Mouse (Mus musculus) MEL (cell line): ENCODE results near the gene Pik3cg. TPM values are rescaled to one million over a fixed set of nuclear protein-coding genes. Genes with fewer than 3 reads are reported as not detected.

Experiments used
- DNase-seq: peaks from one replicate; pipeline ENCODE4 v3.0.0; 2011; ENCODE audit warnings: low read depth, low spot score
- H3K27ac ChIP-seq: 2 replicates; pipeline ENCODE4 v1.5.1; 2012; ENCODE audit warnings: low read depth, mild to moderate bottlenecking, control low read depth, low read length, moderate library complexity; ENCODE audit not compliant: control insufficient read depth
- H3K27me3 ChIP-seq, 2 experiments: fragments of 150-350 bp in 1 of 2; sonication (generic) in 1 of 2; 2 replicates each; pipeline ENCODE4 v1.6.1; 2012; ENCODE audit warnings: low read length in 2 of 2, mild to moderate bottlenecking in 2 of 2, improper control_type of control experiment in 1 of 2, moderate library complexity in 1 of 2; ENCODE audit not compliant: insufficient read depth in 2 of 2, control insufficient read depth in 1 of 2
- H3K36me3 ChIP-seq, 2 experiments: 2 replicates each; pipeline ENCODE4 v1.6.1; 2012 to 2014; ENCODE audit warnings: low read length in 2 of 2, improper control_type of control experiment in 1 of 2, inconsistent platforms in 1 of 2, mild to moderate bottlenecking in 1 of 2; ENCODE audit not compliant: insufficient read depth in 2 of 2, control insufficient read depth in 1 of 2
- H3K4me1 ChIP-seq, 2 experiments: fragments of 150-350 bp in 1 of 2; sonication (generic) in 1 of 2; 2 replicates each; pipeline ENCODE4 v1.6.1; 2012; ENCODE audit warnings: low read length in 2 of 2, improper control_type of control experiment in 1 of 2, mild to moderate bottlenecking in 1 of 2; ENCODE audit not compliant: insufficient read depth in 2 of 2, control insufficient read depth in 1 of 2
- H3K4me3 ChIP-seq, 2 experiments: fragments of 150-350 bp in 1 of 2; sonication (generic) in 1 of 2; 2 replicates each; pipeline ENCODE4 v1.5.1; 2012; ENCODE audit warnings: low read depth in 2 of 2, low read length in 2 of 2, mild to moderate bottlenecking in 2 of 2, moderate library complexity in 2 of 2, control low read depth in 1 of 2, improper control_type of control experiment in 1 of 2; ENCODE audit not compliant: control insufficient read depth in 1 of 2, insufficient read depth in 1 of 2
- H3K79me2 ChIP-seq: 2 replicates; pipeline ENCODE4 v1.6.1; 2012; ENCODE audit warnings: mild to moderate bottlenecking, low read length, moderate library complexity; ENCODE audit not compliant: control insufficient read depth, poor library complexity, insufficient read depth
- H3K9ac ChIP-seq: 2 replicates; pipeline ENCODE4 v1.6.1; 2012; ENCODE audit warnings: low read depth, mild to moderate bottlenecking, control low read depth, low read length, moderate library complexity; ENCODE audit not compliant: control insufficient read depth, poor library complexity, severe bottlenecking
- H3K9me3 ChIP-seq: fragments of 150-350 bp; sonication (generic); replicated peaks from 2 replicates; pipeline ENCODE4 v1.6.1; 2012; ENCODE audit warnings: mild to moderate bottlenecking, low read length, improper control_type of control experiment, moderate library complexity; ENCODE audit not compliant: insufficient read depth
- BHLHE40 ChIP-seq: IDR thresholded peaks from 2 replicates; pipeline ENCODE4 v1.6.1; 2012; ENCODE audit warnings: low read depth, mild to moderate bottlenecking, inconsistent platforms, low read length, improper control_type of control experiment, borderline replicate concordance
- CTCF ChIP-seq, 3 experiments: IDR thresholded peaks in 2 of 3; conservative IDR thresholded peaks in 1 of 3; 2 replicates each; pipeline ENCODE4 v1.5.1; 2011 to 2012; ENCODE audit warnings: low read length in 3 of 3, low read depth in 2 of 3, mild to moderate bottlenecking in 2 of 3, improper control_type of control experiment in 1 of 3, inconsistent platforms in 1 of 3, mixed read lengths in 1 of 3, moderate library complexity in 1 of 3; ENCODE audit not compliant: control insufficient read depth in 1 of 3, insufficient read depth in 1 of 3, poor library complexity in 1 of 3, severe bottlenecking in 1 of 3
- ELF1 ChIP-seq: IDR thresholded peaks from 2 replicates; pipeline ENCODE4 v1.6.1; 2014; ENCODE audit warnings: low read depth, mild to moderate bottlenecking, inconsistent platforms, low read length, improper control_type of control experiment, moderate library complexity
- EP300 ChIP-seq, 2 experiments: IDR thresholded peaks; 2 replicates each; pipeline ENCODE4 v1.6.1; 2011; ENCODE audit warnings: improper control_type of control experiment in 2 of 2, low read length in 2 of 2, low read depth in 1 of 2, mild to moderate bottlenecking in 1 of 2
- GATA1 ChIP-seq: IDR thresholded peaks from 2 replicates; pipeline ENCODE4 v1.6.1; 2011; ENCODE audit warnings: low read depth, low read length, improper control_type of control experiment
- JUND ChIP-seq: IDR thresholded peaks from 2 replicates; pipeline ENCODE4 v1.6.1; 2011; ENCODE audit warnings: low read depth, mild to moderate bottlenecking, improper control_type of control experiment, low read length
- MEF2A ChIP-seq: IDR thresholded peaks from 2 replicates; pipeline ENCODE4 v1.6.1; 2014; ENCODE audit warnings: low read depth, mild to moderate bottlenecking, inconsistent platforms, low read length, improper control_type of control experiment; ENCODE audit not compliant: poor library complexity, insufficient replicate concordance, severe bottlenecking; ENCODE audit errors: extremely low read depth
- MXI1 ChIP-seq: IDR thresholded peaks from 2 replicates; pipeline ENCODE4 v1.6.1; 2011; ENCODE audit warnings: mild to moderate bottlenecking, low read depth, low read length, improper control_type of control experiment
- NELFE ChIP-seq: IDR thresholded peaks from 2 replicates; pipeline ENCODE4 v1.6.1; 2011; ENCODE audit warnings: low read depth, low read length, improper control_type of control experiment
- RCOR1 ChIP-seq: IDR thresholded peaks from 2 replicates; pipeline ENCODE4 v1.6.1; 2012; ENCODE audit warnings: low read depth, mild to moderate bottlenecking, inconsistent platforms, low read length, improper control_type of control experiment
- TAL1 ChIP-seq: IDR thresholded peaks from 2 replicates; pipeline ENCODE4 v1.6.1; 2012; ENCODE audit warnings: mild to moderate bottlenecking, inconsistent platforms, low read length, moderate library complexity, mixed read lengths
- TCF12 ChIP-seq: IDR thresholded peaks from 2 replicates; pipeline ENCODE4 v1.6.1; 2014; ENCODE audit warnings: low read depth, mild to moderate bottlenecking, inconsistent platforms, low read length, improper control_type of control experiment, moderate library complexity
- UBTF ChIP-seq: IDR thresholded peaks from 2 replicates; pipeline ENCODE4 v1.6.1; 2012; ENCODE audit warnings: low read depth, mild to moderate bottlenecking, inconsistent platforms, low read length, improper control_type of control experiment, moderate library complexity, borderline replicate concordance; ENCODE audit not compliant: insufficient read depth
- USF2 ChIP-seq, 2 experiments: IDR thresholded peaks; 2 replicates each; pipeline ENCODE4 v1.6.1; 2011 to 2012; ENCODE audit warnings: improper control_type of control experiment in 2 of 2, low read length in 2 of 2, borderline replicate concordance in 1 of 2, inconsistent platforms in 1 of 2, low read depth in 1 of 2, mild to moderate bottlenecking in 1 of 2; ENCODE audit not compliant: insufficient read depth in 1 of 2
- polyA plus RNA-seq, 2 experiments: library from polyadenylated mRNA; stranded (reverse) in 1 of 2; unstranded in 1 of 2; fragments of >175 nt in 1 of 2; fragments of >200 nt in 1 of 2; gene quantifications; 2 replicates each; pipeline versions ENCODE4 v1.2.1 to v1.2.4; 2012; ENCODE audit warnings: low replicate concordance in 2 of 2, low read depth in 1 of 2; ENCODE audit not compliant: insufficient read length in 2 of 2, insufficient read depth in 1 of 2, missing spikeins in 1 of 2
- total RNA-seq: library from RNA; depleted of rRNA; stranded (reverse); fragments of 300-350 nt; gene quantifications from 2 replicates; pipeline ENCODE4 v1.2.3, GENCODE M21; 2012

Pik3cg gene
- total and polyA plus RNA-seq, 3 experiments = 4.9 to 8.5 TPM; not detected in 1

- Histone ChIP-seq H3K79me2 (no peaks in the 10 kb centered on the region), H3K9me3 (no peaks in the 10 kb centered on the region), H3K36me3 (peaks cover 0 to 53% of the 10 kb centered on the region in 2 experiments; a peak in 2 of 4 replicates), H3K27ac (peak overlapping the region; percentile 92), H3K4me1 (peaks cover 18 to 41% of the 10 kb centered on the region in 2 experiments), H3K9ac (no peak overlapping the region), H3K4me3 (no peak overlapping the region), H3K27me3 (no peaks in the 10 kb centered on the region)
- peak; percentile 51 for DNase-seq
- TF ChIP-seq MEF2A (no peak), ELF1 (no peak), MXI1 (0 out of 2 replicates have a peak, but pooled peaks have one; percentile 6), GATA1 (no peak), TCF12 (peak; percentile 35; the same call in 1 of the 2 replicates), JUND (no peak), USF2 (IDR thresholded peaks at IDR 0.05; ENCODE audit: borderline replicate concordance in 1 of 2, insufficient read depth in 1 of 2, low read depth in 1 of 2, low read length in 2 of 2) (no peak), EP300 (IDR thresholded peaks at IDR 0.05; ENCODE audit: low read depth in 1 of 2, low read length in 2 of 2) (peak; percentile 43 to 63), BHLHE40 (no peak), RCOR1 (peak; percentile 54), TAL1 (peak; percentile 17; the same call in 1 of the 2 replicates)
Measured at GRCm38 (mm10) chr12:32141766-32142165, 66.7 kb downstream of the Pik3cg start.

GRCm38 (mm10) chr12:32138831-32139230 is 69.6 kb downstream of the Pik3cg start:
- no peaks in the 10 kb centered on the region for H3K9me3 ChIP-seq
- H3K79me2 ChIP-seq = no peaks in the 10 kb centered on the region
- peak overlapping the region; percentile 20 for H3K9ac ChIP-seq
- H3K36me3 ChIP-seq = peaks cover 0 to 53% of the 10 kb centered on the region in 2 experiments; a peak in 2 of 4 replicates
- H3K4me3 ChIP-seq = no peak overlapping the region
- H3K27ac ChIP-seq = peak overlapping the region; percentile 53
- TF ChIP-seq UBTF (no peak), NELFE (no peak), CTCF (IDR thresholded peaks at IDR 0.05 in 2 of 3, conservative IDR thresholded peaks at IDR 0.05 in 1 of 3; ENCODE audit: control insufficient read depth in 1 of 3, insufficient read depth in 1 of 3, low read depth in 2 of 3, low read length in 3 of 3, poor library complexity in 1 of 3, severe bottlenecking in 1 of 3) (no peak), TCF12 (no peak)
- TF ChIP-seq, all 39 proteins: peak for 0
- peaks cover 16 to 51% of the 10 kb centered on the region in 2 experiments for H3K4me1 ChIP-seq
- H3K27me3 ChIP-seq = no peaks in the 10 kb centered on the region
- no peak for DNase-seq
